In genomic region chr7:132657371-132658057, GRCm38 (mm10) we compare ENCODE assay signal across 13 mouse cellular contexts. TPM values are rescaled to one million over a fixed set of nuclear protein-coding genes. Genes with fewer than 3 reads are reported as not detected.
DNase-seq lines count a peak whose midpoint lies in the region; ATAC-seq and TF ChIP-seq lines count a peak whose summit lies in the region.
"Had no signal": no experiment of that assay in that cellular context is flagged by ENCODE, and none has a peak within 500 bp of the region (broad histone marks: within the 10 kb centered on the region; RNA-seq: fewer than 3 reads in every experiment).

No protein-coding gene starts in this region.

- H3K27me3 ChIP-seq in heart, embryonic 11.5 days (ENCODE audit: control insufficient read depth, insufficient read depth, low read length), result no peaks in the 10 kb centered on the region
- H3K27me3 ChIP-seq in intestine, embryonic 15.5 days (replicated peaks), result no peaks in the 10 kb centered on the region
- H3K27me3 ChIP-seq in stomach, embryonic 16.5 days (ENCODE audit: control insufficient read depth, insufficient read depth, low read length), result no peaks in the 10 kb centered on the region
- H3K27me3 ChIP-seq: CH12.LX had no signal

- no peaks in the 10 kb centered on the region for H3K9me3 ChIP-seq in heart, embryonic 11.5 days (replicated peaks; ENCODE audit: control insufficient read depth, low read length)
- no peaks in the 10 kb centered on the region for H3K9me3 ChIP-seq in intestine, embryonic 15.5 days
- H3K9me3 ChIP-seq in stomach, embryonic 16.5 days (replicated peaks; ENCODE audit: control insufficient read depth, low read length), result no peaks in the 10 kb centered on the region

- no peak for TF ChIP-seq POLR2A in lung, adult 2 months (IDR thresholded peaks at IDR 0.05; ENCODE audit: borderline replicate concordance, extremely low read depth, low read depth, low read length)

- H3K4me3 ChIP-seq in heart, embryonic 11.5 days (ENCODE audit: low read depth, low read length), result no peak overlapping the region
- H3K4me3 ChIP-seq in lung, adult 2 months (replicated peaks; ENCODE audit: extremely low read depth, low read depth, low read length), result no peak overlapping the region
- H3K4me3 ChIP-seq in intestine, embryonic 15.5 days (replicated peaks), result no peak overlapping the region
- no peak overlapping the region for H3K4me3 ChIP-seq in stomach, embryonic 16.5 days (replicated peaks; ENCODE audit: low read length)

- peaks cover 53% of the 10 kb centered on the region for H3K4me1 ChIP-seq in heart, embryonic 11.5 days (ENCODE audit: control insufficient read depth, insufficient read depth, low read length)
- H3K4me1 ChIP-seq in lung, adult 2 months (ENCODE audit: control insufficient read depth, insufficient read depth, low read length), result peaks cover 32% of the 10 kb centered on the region
- peaks cover 41% of the 10 kb centered on the region for H3K4me1 ChIP-seq in intestine, embryonic 15.5 days (replicated peaks)
- peaks cover 39% of the 10 kb centered on the region for H3K4me1 ChIP-seq in stomach, embryonic 16.5 days (ENCODE audit: control insufficient read depth, insufficient read depth, low read length)

- no peak for TF ChIP-seq CTCF in lung, adult 2 months (IDR thresholded peaks at IDR 0.05; ENCODE audit: insufficient read depth, low read length)

- peak overlapping the region; percentile 46 for H3K27ac ChIP-seq in heart, embryonic 11.5 days (ENCODE audit: low read depth, low read length)
- H3K27ac ChIP-seq in intestine, embryonic 15.5 days, result peak overlapping the region; percentile 73
- H3K27ac ChIP-seq in stomach, embryonic 16.5 days (ENCODE audit: low read length), result peak overlapping the region; percentile 63

- DNase-seq in heart, postnatal 36 days, result no peak
- peak; percentile 11 for DNase-seq in lung, postnatal 10 days
- DNase-seq in lung, adult 2 months, result no peak
- DNase-seq in right cerebral cortex, adult 2 months (ENCODE audit: low spot score in 2 of 2), result no peak
- no peak for DNase-seq in right cerebral cortex, postnatal 4 days
- DNase-seq: thymus, postnatal 4 days had no signal

- WGBS in heart, embryonic 11.5 days (ENCODE audit: insufficient replicate concordance), result 49% methylated on average over 14 of the region's 14 CpGs
- 41% methylated on average over 14 of the region's 14 CpGs for WGBS in lung, adult 2 months
- WGBS in intestine, embryonic 15.5 days, result 54% methylated on average over 14 of the region's 14 CpGs
- WGBS in stomach, embryonic 16.5 days, result 49% methylated on average over 14 of the region's 14 CpGs

- H3K4me2 ChIP-seq in heart, embryonic 11.5 days, result peak overlapping the region; percentile 27; the same call in 1 of the 2 replicates
- H3K4me2 ChIP-seq in intestine, embryonic 15.5 days (replicated peaks), result no peak overlapping the region
- H3K4me2 ChIP-seq in stomach, embryonic 16.5 days (ENCODE audit: low read depth, low read length), result no peak overlapping the region

- no peak for ATAC-seq in heart, embryonic 11.5 days (replicated peaks; ENCODE audit: insufficient number of reproducible peaks, low FRiP score, low TSS enrichment)
- ATAC-seq in intestine, embryonic 15.5 days, result no peak
- no peak for ATAC-seq in stomach, embryonic 16.5 days (ENCODE audit: insufficient read depth, low FRiP score)

- no peaks in the 10 kb centered on the region for H3K36me3 ChIP-seq in heart, embryonic 11.5 days (ENCODE audit: control insufficient read depth, insufficient read depth, low read length)
- H3K36me3 ChIP-seq in intestine, embryonic 15.5 days, result no peaks in the 10 kb centered on the region
- no peaks in the 10 kb centered on the region for H3K36me3 ChIP-seq in stomach, embryonic 16.5 days (ENCODE audit: control insufficient read depth, insufficient read depth, low read length)

- H3K9ac ChIP-seq in heart, embryonic 11.5 days (ENCODE audit: low read depth, low read length), result no peak overlapping the region
- H3K9ac ChIP-seq in intestine, embryonic 15.5 days, result no peak overlapping the region
- peak overlapping the region; percentile 43; the same call in 1 of the 2 replicates for H3K9ac ChIP-seq in stomach, embryonic 16.5 days (ENCODE audit: low read length)

- intact Hi-C loops in heart, postnatal 36 days (cut with DNase I), result loop anchor here (1.0 to 10.0 kb wide), 8 partner anchors 13 to 977 kb away; partner anchors contain the start of genes Abraxas2, Ctbp2, Edrf1 and Fgfr2

RNA-seq across cellular contexts. Expression of gene Lhpp, which starts 47.1 kb away (rescaled TPM):
- 21.2 and 21.9 TPM in 2 replicates for polyA plus RNA-seq in heart, embryonic 11.5 days (2014; fragmentation: Nextera tagmentation; extraction: Ambion mirVana)
- 10 to 100 TPM; 14.2 to 15.0 TPM for total RNA-seq in heart, postnatal 36 days (2021)
- polyA plus RNA-seq in lung, adult 2 months (2012; rRNA removed), result 12.4 and 17.1 TPM in 2 replicates
- 40.4 and 41.5 TPM in 2 replicates for polyA plus RNA-seq in intestine, embryonic 15.5 days (2015; fragmentation: Nextera tagmentation; extraction: Ambion mirVana)
- 12.7 and 13.5 TPM in 2 replicates for polyA plus RNA-seq in stomach, embryonic 16.5 days (2015; fragmentation: Nextera tagmentation; extraction: Ambion mirVana)

RNA-seq across cellular contexts. Expression of gene Nkx1-2, which starts 58.1 kb away (rescaled TPM):
- 0.04 TPM in 1 of 2 replicates, not detected in the other for polyA plus RNA-seq in heart, embryonic 11.5 days (2014; fragmentation: Nextera tagmentation; extraction: Ambion mirVana)
- not detected for total RNA-seq in heart, postnatal 36 days (2021)
- not detected in 2 replicates for polyA plus RNA-seq in lung, adult 2 months (2012; rRNA removed)
- 0.75 and 0.82 TPM in 2 replicates for polyA plus RNA-seq in intestine, embryonic 15.5 days (2015; fragmentation: Nextera tagmentation; extraction: Ambion mirVana)
- polyA plus RNA-seq in stomach, embryonic 16.5 days (2015; fragmentation: Nextera tagmentation; extraction: Ambion mirVana), result not detected in 2 replicates
- total RNA-seq: adrenal gland, adult 18-20 months; hematopoietic stem cell, adult 5-6 weeks had no signal
- polyA plus RNA-seq: liver, embryonic 16.5 days had no signal
